8 mouse cellular contexts compared by ENCODE assay signal in the genomic region with DNA sequence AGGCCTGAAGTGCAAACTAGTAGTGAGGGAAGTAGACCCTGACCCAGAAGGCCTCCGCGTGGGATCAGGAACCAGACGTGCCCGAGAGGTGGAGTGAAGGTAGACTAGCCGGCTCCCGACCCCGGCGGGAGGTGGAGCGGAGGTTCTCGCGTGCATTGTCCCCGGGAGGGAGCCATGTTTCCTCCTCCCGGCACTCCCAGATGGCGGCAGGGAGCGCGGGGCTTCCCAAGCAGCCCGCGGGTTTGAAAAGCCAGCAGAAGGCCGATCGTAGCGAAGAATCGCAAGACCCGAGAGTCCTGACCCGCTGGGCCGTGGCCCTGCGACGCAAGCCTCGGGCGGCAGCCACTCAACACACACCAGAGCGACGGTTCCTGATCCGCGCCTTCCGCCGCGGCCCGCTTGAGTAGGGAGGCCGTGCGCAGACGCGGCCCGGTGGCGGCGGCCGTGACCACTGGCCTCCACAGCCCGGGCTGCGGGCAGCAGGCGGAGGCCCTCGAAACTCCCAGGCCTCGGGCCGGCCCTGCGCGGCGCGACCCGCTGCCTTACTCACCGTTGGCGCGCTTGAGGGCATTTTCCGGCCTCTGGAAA. TPM values are rescaled to one million over a fixed set of nuclear protein-coding genes. Genes with fewer than 3 reads are reported as not detected.
DNase-seq lines count a peak whose midpoint lies in the region; ATAC-seq and TF ChIP-seq lines count a peak whose summit lies in the region.

No protein-coding gene starts in this region.

- TF ChIP-seq CTCF in olfactory bulb, adult 2 months (IDR thresholded peaks at IDR 0.05; ENCODE audit: insufficient read depth, low read depth, low read length), result no peak

- peak; percentile 60 for ATAC-seq in heart, embryonic 15.5 days (replicated peaks; ENCODE audit: insufficient number of reproducible peaks, insufficient read depth, low FRiP score, low read depth)
- ATAC-seq in lung, embryonic 15.5 days (ENCODE audit: borderline replicate concordance, extremely low read depth, low FRiP score, low TSS enrichment), result peak; percentile 75

- under 1% methylated on average over 60 of the region's 60 CpGs for WGBS in forebrain, embryonic 10.5 days
- WGBS in heart, embryonic 15.5 days, result 0% methylated on average over 56 of the region's 60 CpGs
- under 1% methylated on average over 60 of the region's 60 CpGs for WGBS in lung, embryonic 15.5 days
- under 1% methylated on average over 60 of the region's 60 CpGs for WGBS in olfactory bulb, adult 2 months

- peak overlapping the region; percentile 57 for H3K4me2 ChIP-seq in heart, embryonic 15.5 days
- H3K4me2 ChIP-seq in lung, embryonic 15.5 days, result peak overlapping the region; percentile 58

- H3K36me3 ChIP-seq in forebrain, embryonic 10.5 days (replicated peaks), result peaks cover 16% of the 10 kb centered on the region
- H3K36me3 ChIP-seq in heart, embryonic 15.5 days, result no peaks in the 10 kb centered on the region
- no peaks in the 10 kb centered on the region for H3K36me3 ChIP-seq in lung, embryonic 15.5 days

- H3K4me1 ChIP-seq in forebrain, embryonic 10.5 days, result peaks cover 36% of the 10 kb centered on the region
- peaks cover 23% of the 10 kb centered on the region for H3K4me1 ChIP-seq in heart, embryonic 15.5 days (replicated peaks)
- peaks cover 20% of the 10 kb centered on the region for H3K4me1 ChIP-seq in lung, embryonic 15.5 days
- H3K4me1 ChIP-seq in olfactory bulb, adult 2 months (ENCODE audit: control insufficient read depth, insufficient read depth, low read length), result no peaks in the 10 kb centered on the region

- H3K9me3 ChIP-seq in forebrain, embryonic 10.5 days, result no peaks in the 10 kb centered on the region
- no peaks in the 10 kb centered on the region for H3K9me3 ChIP-seq in heart, embryonic 15.5 days (replicated peaks)
- no peaks in the 10 kb centered on the region for H3K9me3 ChIP-seq in lung, embryonic 15.5 days

- peak overlapping the region; percentile 99 for H3K9ac ChIP-seq in heart, embryonic 15.5 days
- peak overlapping the region; percentile 99 for H3K9ac ChIP-seq in lung, embryonic 15.5 days

- peak overlapping the region; percentile 98 for H3K4me3 ChIP-seq in forebrain, embryonic 10.5 days
- H3K4me3 ChIP-seq in heart, embryonic 15.5 days, result peak overlapping the region; percentile 98
- peak overlapping the region; percentile 83 for H3K4me3 ChIP-seq in lung, embryonic 15.5 days
- peak overlapping the region; percentile 80 for H3K4me3 ChIP-seq in olfactory bulb, adult 2 months (ENCODE audit: insufficient read depth, low read depth, low read length)

- TF ChIP-seq POLR2A in olfactory bulb, adult 2 months (IDR thresholded peaks at IDR 0.05; ENCODE audit: insufficient read depth, low read depth, low read length), result no peak

- no peaks in the 10 kb centered on the region for H3K27me3 ChIP-seq in forebrain, embryonic 10.5 days (ENCODE audit: poor library complexity, severe bottlenecking)
- H3K27me3 ChIP-seq in heart, embryonic 15.5 days, result no peaks in the 10 kb centered on the region
- no peaks in the 10 kb centered on the region for H3K27me3 ChIP-seq in lung, embryonic 15.5 days

- H3K27ac ChIP-seq in forebrain, embryonic 10.5 days, result peak overlapping the region; percentile 99
- peak overlapping the region; percentile 97 for H3K27ac ChIP-seq in heart, embryonic 15.5 days
- peak overlapping the region; percentile 97 for H3K27ac ChIP-seq in lung, embryonic 15.5 days
- peak overlapping the region; percentile 78 for H3K27ac ChIP-seq in olfactory bulb, adult 2 months (ENCODE audit: insufficient read depth, low read depth, low read length)

- peak; percentile 28 to 31 for DNase-seq in CD8-positive naive resting alpha-beta T cell, adult 2 months (ENCODE audit: low read depth in 2 of 2, low spot score in 2 of 2)
- peak; percentile 32 to 34 for DNase-seq in adrenal gland, postnatal 4 days (ENCODE audit: low spot score in 2 of 2)
- peak; percentile 65 for DNase-seq in forebrain, embryonic 10.5 days (ENCODE audit: extremely low spot score, low spot score)
- DNase-seq in kidney, postnatal 10 days, result peak; percentile 73
- DNase-seq in thymus, postnatal 4 days, result peak; percentile 70

RNA-seq across cellular contexts. Expression of gene Eif3a, which starts 0.4 kb away (rescaled TPM):
- 100 to 1,000 TPM; 168 to 173 TPM for total RNA-seq in adrenal gland, postnatal 4 days (2021)
- 165 and 170 TPM in 2 replicates for polyA plus RNA-seq in forebrain, embryonic 10.5 days (2016; fragmentation: Nextera tagmentation; extraction: Ambion mirVana)
- polyA plus RNA-seq in heart, embryonic 15.5 days (2015; fragmentation: Nextera tagmentation; extraction: Ambion mirVana), result 95.0 and 103 TPM in 2 replicates
- polyA plus RNA-seq in lung, embryonic 15.5 days (2015; fragmentation: Nextera tagmentation; extraction: Ambion mirVana), result 132 and 137 TPM in 2 replicates
- polyA plus RNA-seq in olfactory bulb, adult 2 months (2012; ENCODE audit: insufficient read depth, insufficient read length, low replicate concordance, missing spikeins), result 89.3 and 118 TPM in 2 replicates

RNA-seq across cellular contexts. Expression of gene Fam45a, which starts 21.4 kb away (rescaled TPM):
- total RNA-seq in adrenal gland, postnatal 4 days (2021), result 10 to 100 TPM; 32.9 to 34.7 TPM
- 26.2 and 27.9 TPM in 2 replicates for polyA plus RNA-seq in forebrain, embryonic 10.5 days (2016; fragmentation: Nextera tagmentation; extraction: Ambion mirVana)
- 19.7 and 19.9 TPM in 2 replicates for polyA plus RNA-seq in heart, embryonic 15.5 days (2015; fragmentation: Nextera tagmentation; extraction: Ambion mirVana)
- polyA plus RNA-seq in lung, embryonic 15.5 days (2015; fragmentation: Nextera tagmentation; extraction: Ambion mirVana), result 30.3 and 32.3 TPM in 2 replicates
- not detected in 2 replicates for polyA plus RNA-seq in olfactory bulb, adult 2 months (2012; ENCODE audit: insufficient read depth, insufficient read length, low replicate concordance, missing spikeins)

RNA-seq across cellular contexts. Expression of gene Nanos1, which starts 34.2 kb away (rescaled TPM):
- total RNA-seq in adrenal gland, postnatal 4 days (2021), result 1 to 10 TPM; 1.6 to 2.4 TPM
- 1.4 and 1.6 TPM in 2 replicates for polyA plus RNA-seq in forebrain, embryonic 10.5 days (2016; fragmentation: Nextera tagmentation; extraction: Ambion mirVana)
- polyA plus RNA-seq in heart, embryonic 15.5 days (2015; fragmentation: Nextera tagmentation; extraction: Ambion mirVana), result 0.83 and 0.96 TPM in 2 replicates
- 1.4 and 1.6 TPM in 2 replicates for polyA plus RNA-seq in lung, embryonic 15.5 days (2015; fragmentation: Nextera tagmentation; extraction: Ambion mirVana)
- polyA plus RNA-seq in olfactory bulb, adult 2 months (2012; ENCODE audit: insufficient read depth, insufficient read length, low replicate concordance, missing spikeins), result not detected in 2 replicates

Comparison
In these comparisons a context has a peak if more than half of its experiments do, and no peak if none do; other contexts are left out.
1. Peak in every context shown above with its lines: DNase-seq, ATAC-seq, H3K4me3 ChIP-seq and H3K27ac ChIP-seq.
2. RNA of gene Fam45a, which starts 21.4 kb away (polyA plus RNA-seq): 30.3 to 32.3 TPM in lung, embryonic 15.5 days, 26.2 to 27.9 TPM in forebrain, embryonic 10.5 days and 19.7 to 19.9 TPM in heart, embryonic 15.5 days; not detected in olfactory bulb, adult 2 months; every median in the first group is over 10 times any median in the second.